Mouse (Mus musculus): ENCODE measurements around the gene Mllt11. TPM values are rescaled to one million over a fixed set of nuclear protein-coding genes. Genes with fewer than 3 reads are reported as not detected.

Mllt11 gene
- polyA plus RNA-seq, 1 experiment: not detected

DNA sequence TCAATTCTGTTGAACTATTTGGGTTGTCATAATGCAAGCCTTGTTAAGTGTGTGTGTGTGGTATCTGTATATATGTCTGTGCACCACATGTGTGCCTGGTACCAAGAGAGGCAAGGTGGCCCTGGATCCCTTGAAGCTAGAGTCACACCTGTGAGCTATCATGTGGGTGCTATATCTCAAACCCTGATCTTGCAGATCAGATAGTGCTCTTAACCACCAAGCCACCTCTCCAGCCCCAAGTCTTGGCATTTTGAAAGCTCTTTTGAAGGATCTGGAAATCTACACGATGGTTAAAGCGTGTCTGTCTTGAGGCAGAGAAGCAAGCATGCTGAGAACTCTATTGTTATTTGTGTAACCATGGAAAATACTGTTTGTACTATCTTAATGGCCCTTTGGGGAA lies 21.4 kb downstream of the Mllt11 start:
- H3K4me1 ChIP-seq (ENCODE audit: control insufficient read depth, insufficient read depth, low read length): no peaks in the 10 kb centered on the region
- H3K27ac ChIP-seq (ENCODE audit: insufficient read depth, low read depth, low read length): no peak overlapping the region
- TF ChIP-seq POLR2A (IDR thresholded peaks at IDR 0.05; ENCODE audit: insufficient read depth, low read depth, low read length): no peak
- TF ChIP-seq CTCF (IDR thresholded peaks at IDR 0.05; ENCODE audit: insufficient read depth, low read depth, low read length): no peak
- WGBS: 45% methylated on average over 2 of the region's 2 CpGs
- no peak overlapping the region for H3K4me3 ChIP-seq (ENCODE audit: insufficient read depth, low read depth, low read length)

GRCm38 (mm10) chr3:95208286-95208685 lies 23.7 kb downstream of the Mllt11 start:
- H3K4me1 ChIP-seq (ENCODE audit: control insufficient read depth, insufficient read depth, low read length): no peaks in the 10 kb centered on the region
- 81% methylated on average over 4 of the region's 4 CpGs for WGBS
- H3K4me3 ChIP-seq (ENCODE audit: insufficient read depth, low read depth, low read length): no peak overlapping the region
- no peak overlapping the region for H3K27ac ChIP-seq (ENCODE audit: insufficient read depth, low read depth, low read length)
- TF ChIP-seq CTCF (IDR thresholded peaks at IDR 0.05; ENCODE audit: insufficient read depth, low read depth, low read length) (no peak), POLR2A (IDR thresholded peaks at IDR 0.05; ENCODE audit: insufficient read depth, low read depth, low read length) (no peak)

- TF ChIP-seq CTCF (IDR thresholded peaks at IDR 0.05; ENCODE audit: insufficient read depth, low read depth, low read length) (no peak), POLR2A (IDR thresholded peaks at IDR 0.05; ENCODE audit: insufficient read depth, low read depth, low read length) (no peak)
- no peaks in the 10 kb centered on the region for H3K4me1 ChIP-seq (ENCODE audit: control insufficient read depth, insufficient read depth, low read length)
- 90% methylated on average over 6 of the region's 6 CpGs for WGBS
- H3K4me3 ChIP-seq (ENCODE audit: insufficient read depth, low read depth, low read length): no peak overlapping the region
- no peak overlapping the region for H3K27ac ChIP-seq (ENCODE audit: insufficient read depth, low read depth, low read length)
Measured at GRCm38 (mm10) chr3:95203880-95204279, 28.1 kb downstream of the Mllt11 start.

DNA sequence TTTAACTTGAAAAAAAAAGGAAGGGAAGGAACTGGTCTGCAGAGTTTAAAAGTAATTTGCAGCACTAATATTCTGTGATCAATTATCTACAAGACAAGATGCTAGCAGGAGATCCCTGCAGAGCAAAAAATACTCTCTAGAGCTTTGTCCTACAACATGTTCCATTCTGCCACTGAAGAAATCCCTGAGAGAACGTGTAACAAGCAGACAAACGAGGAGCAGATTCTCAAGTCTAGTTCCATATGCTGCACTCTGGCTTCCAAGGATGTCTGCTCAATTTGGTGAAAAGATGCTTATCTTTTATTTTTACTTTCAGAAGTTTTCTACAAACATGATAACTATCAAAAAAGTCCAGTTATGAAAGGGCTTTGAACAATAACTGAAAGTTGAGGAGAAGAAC lies 31.4 kb downstream of the Mllt11 start:
- 65% methylated on average over 2 of the region's 2 CpGs for WGBS
- H3K4me3 ChIP-seq (ENCODE audit: insufficient read depth, low read depth, low read length): no peak overlapping the region
- H3K27ac ChIP-seq (ENCODE audit: insufficient read depth, low read depth, low read length): no peak overlapping the region
- no peaks in the 10 kb centered on the region for H3K4me1 ChIP-seq (ENCODE audit: control insufficient read depth, insufficient read depth, low read length)
- TF ChIP-seq POLR2A (IDR thresholded peaks at IDR 0.05; ENCODE audit: insufficient read depth, low read depth, low read length) (no peak), CTCF (IDR thresholded peaks at IDR 0.05; ENCODE audit: insufficient read depth, low read depth, low read length) (no peak)

GRCm38 (mm10) chr3:95200132-95200531 lies 31.8 kb downstream of the Mllt11 start:
- no peak overlapping the region for H3K4me3 ChIP-seq (ENCODE audit: insufficient read depth, low read depth, low read length)
- 68% methylated on average over 7 of the region's 7 CpGs for WGBS
- no peak overlapping the region; the same call in 1 of the 2 replicates for H3K27ac ChIP-seq (ENCODE audit: insufficient read depth, low read depth, low read length)
- no peaks in the 10 kb centered on the region for H3K4me1 ChIP-seq (ENCODE audit: control insufficient read depth, insufficient read depth, low read length)
- TF ChIP-seq POLR2A (IDR thresholded peaks at IDR 0.05; ENCODE audit: insufficient read depth, low read depth, low read length) (no peak), CTCF (IDR thresholded peaks at IDR 0.05; ENCODE audit: insufficient read depth, low read depth, low read length) (no peak)

- TF ChIP-seq POLR2A (IDR thresholded peaks at IDR 0.05; ENCODE audit: insufficient read depth, low read depth, low read length): no peak
- TF ChIP-seq CTCF (IDR thresholded peaks at IDR 0.05; ENCODE audit: insufficient read depth, low read depth, low read length): no peak
- H3K27ac ChIP-seq (ENCODE audit: insufficient read depth, low read depth, low read length): no peak overlapping the region
- 88% methylated on average over 1 of the region's 1 CpGs for WGBS
- no peaks in the 10 kb centered on the region for H3K4me1 ChIP-seq (ENCODE audit: control insufficient read depth, insufficient read depth, low read length)
- no peak overlapping the region for H3K4me3 ChIP-seq (ENCODE audit: insufficient read depth, low read depth, low read length)
Measured at GRCm38 (mm10) chr3:95199101-95199500, 32.9 kb downstream of the Mllt11 start.

GRCm38 (mm10) chr3:95195772-95196171 lies 36.2 kb downstream of the Mllt11 start:
- no peak for TF ChIP-seq CTCF (IDR thresholded peaks at IDR 0.05; ENCODE audit: insufficient read depth, low read depth, low read length)
- no peak for TF ChIP-seq POLR2A (IDR thresholded peaks at IDR 0.05; ENCODE audit: insufficient read depth, low read depth, low read length)
- no peak overlapping the region for H3K27ac ChIP-seq (ENCODE audit: insufficient read depth, low read depth, low read length)
- H3K4me1 ChIP-seq (ENCODE audit: control insufficient read depth, insufficient read depth, low read length): no peaks in the 10 kb centered on the region
- no peak overlapping the region for H3K4me3 ChIP-seq (ENCODE audit: insufficient read depth, low read depth, low read length)
- 64% methylated on average over 2 of the region's 2 CpGs for WGBS

DNA sequence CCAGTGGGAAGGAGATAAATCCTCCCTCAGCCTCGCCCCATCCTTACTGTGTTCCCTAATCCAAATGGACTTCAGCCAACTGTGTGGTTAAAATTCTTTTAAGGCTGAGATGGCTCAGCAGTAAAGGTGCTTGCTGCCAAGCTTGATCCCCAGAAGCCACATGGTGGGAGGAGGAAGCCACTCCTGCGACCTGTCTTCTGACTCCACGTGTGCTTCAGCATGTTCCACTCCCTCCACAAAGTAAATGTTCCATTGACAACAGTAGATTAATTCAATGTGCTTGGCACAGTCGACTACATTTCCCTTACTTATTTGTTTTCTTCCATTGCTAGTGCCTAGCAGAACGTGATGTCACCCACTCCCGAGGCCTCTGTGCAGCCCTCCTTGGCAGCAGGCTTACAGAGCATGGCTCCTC lies 37.2 kb downstream of the Mllt11 start:
- no peak overlapping the region for H3K4me3 ChIP-seq (ENCODE audit: insufficient read depth, low read depth, low read length)
- WGBS: 51% methylated on average over 6 of the region's 6 CpGs
- TF ChIP-seq POLR2A (IDR thresholded peaks at IDR 0.05; ENCODE audit: insufficient read depth, low read depth, low read length) (no peak), CTCF (IDR thresholded peaks at IDR 0.05; ENCODE audit: insufficient read depth, low read depth, low read length) (no peak)

GRCm38 (mm10) chr3:95186888-95187287 lies 45.1 kb downstream of the Mllt11 start:
- no peak overlapping the region for H3K27ac ChIP-seq (ENCODE audit: insufficient read depth, low read depth, low read length)
- no peak overlapping the region for H3K4me3 ChIP-seq (ENCODE audit: insufficient read depth, low read depth, low read length)
- H3K4me1 ChIP-seq (ENCODE audit: control insufficient read depth, insufficient read depth, low read length): no peaks in the 10 kb centered on the region
- no peak for TF ChIP-seq POLR2A (IDR thresholded peaks at IDR 0.05; ENCODE audit: insufficient read depth, low read depth, low read length)
- TF ChIP-seq CTCF (IDR thresholded peaks at IDR 0.05; ENCODE audit: insufficient read depth, low read depth, low read length): no peak
- WGBS: 88% methylated on average over 6 of the region's 6 CpGs

More for the DNA sequence above, 37.2 kb downstream of the Mllt11 start:
- no peaks in the 10 kb centered on the region for H3K4me1 ChIP-seq (ENCODE audit: control insufficient read depth, insufficient read depth, low read length)
- H3K27ac ChIP-seq (ENCODE audit: insufficient read depth, low read depth, low read length): no peak overlapping the region

GRCm38 (mm10) chr3:95186100-95186499 lies 45.9 kb downstream of the Mllt11 start:
- TF ChIP-seq POLR2A (IDR thresholded peaks at IDR 0.05; ENCODE audit: insufficient read depth, low read depth, low read length) (no peak), CTCF (IDR thresholded peaks at IDR 0.05; ENCODE audit: insufficient read depth, low read depth, low read length) (no peak)
- Histone ChIP-seq H3K4me1 (ENCODE audit: control insufficient read depth, insufficient read depth, low read length) (no peaks in the 10 kb centered on the region), H3K4me3 (ENCODE audit: insufficient read depth, low read depth, low read length) (no peak overlapping the region), H3K27ac (ENCODE audit: insufficient read depth, low read depth, low read length) (no peak overlapping the region)
- WGBS: 95% methylated on average over 2 of the region's 2 CpGs
